Comparison of ENCODE assay signal across 8 mouse cellular contexts in genomic region chr9:44336964-44337363, GRCm38 (mm10). TPM values are rescaled to one million over a fixed set of nuclear protein-coding genes. Genes with fewer than 3 reads are reported as not detected.
A peak's percentile ranks its signal among the peaks of the same experiment; 100 is the strongest.
DNase-seq lines count a peak whose midpoint lies in the region; ATAC-seq and TF ChIP-seq lines count a peak whose summit lies in the region.

No protein-coding gene starts in this region.

- intact Hi-C loops in left cerebral cortex, postnatal 25 days (cut with DNase I): no loop called here

- H3K27ac ChIP-seq in heart, embryonic 16.5 days (ENCODE audit: low read length): no peak overlapping the region
- H3K27ac ChIP-seq in ES-E14 (ENCODE audit: insufficient read depth, low read depth, low read length, poor library complexity, severe bottlenecking): no peak overlapping the region
- peak overlapping the region; percentile 40; the same call in 1 of the 2 replicates for H3K27ac ChIP-seq in hindbrain, embryonic 10.5 days
- no peak overlapping the region for H3K27ac ChIP-seq in midbrain, embryonic 10.5 days (replicated peaks)

- 48% methylated on average over 3 of the region's 3 CpGs for WGBS in heart, embryonic 16.5 days
- 79% methylated on average over 3 of the region's 3 CpGs for WGBS in hindbrain, embryonic 10.5 days
- 83% methylated on average over 3 of the region's 3 CpGs for WGBS in midbrain, embryonic 10.5 days

- no peak for DNase-seq in heart, adult 18-20 months
- no peak for DNase-seq in ES-E14 (ENCODE audit: low read depth, low spot score)
- DNase-seq in hindbrain, embryonic 10.5 days (ENCODE audit: low spot score): no peak
- no peak for DNase-seq in midbrain, embryonic 10.5 days (ENCODE audit: low spot score)
- no peak for DNase-seq in frontal cortex, postnatal 14 days (ENCODE audit: low spot score in 2 of 2)
- no peak for DNase-seq in left cerebral cortex, postnatal 25 days (ENCODE audit: low spot score in 2 of 2)
- no peak for DNase-seq in layer of hippocampus, adult 8-10 months (ENCODE audit: low spot score in 2 of 2)

- peak overlapping the region; percentile 97 for H3K9ac ChIP-seq in heart, embryonic 16.5 days (ENCODE audit: low read length)
- 0 out of 2 replicates have a peak overlapping the region, but pooled peaks have one; percentile 48 for H3K9ac ChIP-seq in ES-E14 (ENCODE audit: insufficient read depth, low read depth, low read length, poor library complexity, severe bottlenecking)

- no peak for ATAC-seq in heart, embryonic 16.5 days (replicated peaks; ENCODE audit: extremely low read depth, insufficient read depth, low FRiP score)

- H3K4me3 ChIP-seq in heart, embryonic 16.5 days (ENCODE audit: low read length): peak overlapping the region; percentile 93
- H3K4me3 ChIP-seq in ES-E14 (ENCODE audit: insufficient read depth in 1 of 2, low read depth in 1 of 2, low read length in 2 of 2, poor library complexity in 1 of 2, severe bottlenecking in 1 of 2): peak overlapping the region; percentile 50
- peak overlapping the region; percentile 99 for H3K4me3 ChIP-seq in hindbrain, embryonic 10.5 days
- H3K4me3 ChIP-seq in midbrain, embryonic 10.5 days: peak overlapping the region; percentile 94

- H3K4me1 ChIP-seq in heart, embryonic 16.5 days (ENCODE audit: control insufficient read depth, insufficient read depth, low read length): peaks cover 15% of the 10 kb centered on the region
- peaks cover 0 to 7% of the 10 kb centered on the region in 2 experiments; a peak in 1 of 4 replicates for H3K4me1 ChIP-seq in ES-E14 (ENCODE audit: control insufficient read depth in 2 of 2, insufficient read depth in 2 of 2, low read length in 2 of 2, poor library complexity in 1 of 2)
- peaks cover 18% of the 10 kb centered on the region for H3K4me1 ChIP-seq in hindbrain, embryonic 10.5 days (replicated peaks)
- H3K4me1 ChIP-seq in midbrain, embryonic 10.5 days: peaks cover 19% of the 10 kb centered on the region

- in situ Hi-C loops in ES-E14 (cut with MboI; ENCODE audit: low sequenced_read_pairs in 2 of 2, unreplicated experiment in 2 of 2): no loop called here

- no peaks in the 10 kb centered on the region for H3K9me3 ChIP-seq in heart, embryonic 16.5 days (replicated peaks; ENCODE audit: control insufficient read depth, low read length)
- no peaks in the 10 kb centered on the region for H3K9me3 ChIP-seq in ES-E14 (ENCODE audit: control insufficient read depth, insufficient read depth, low read depth, low read length)
- H3K9me3 ChIP-seq in hindbrain, embryonic 10.5 days: peaks cover 11% of the 10 kb centered on the region
- H3K9me3 ChIP-seq in midbrain, embryonic 10.5 days (replicated peaks): peaks cover 11% of the 10 kb centered on the region; the same call in 1 of the 2 replicates

- peak overlapping the region; percentile 64 for H3K4me2 ChIP-seq in heart, embryonic 16.5 days (ENCODE audit: low read depth, low read length)

- H3K36me3 ChIP-seq in heart, embryonic 16.5 days (ENCODE audit: control insufficient read depth, insufficient read depth): peaks cover 48% of the 10 kb centered on the region
- H3K36me3 ChIP-seq in ES-E14 (ENCODE audit: control insufficient read depth, insufficient read depth, low read length, poor library complexity, severe bottlenecking): peaks cover 26% of the 10 kb centered on the region
- H3K36me3 ChIP-seq in hindbrain, embryonic 10.5 days: peaks cover 77% of the 10 kb centered on the region
- H3K36me3 ChIP-seq in midbrain, embryonic 10.5 days: peaks cover 78% of the 10 kb centered on the region

- no peaks in the 10 kb centered on the region for H3K27me3 ChIP-seq in heart, embryonic 16.5 days (ENCODE audit: control insufficient read depth, insufficient read depth, low read length)
- no peaks in the 10 kb centered on the region for H3K27me3 ChIP-seq in hindbrain, embryonic 10.5 days (ENCODE audit: insufficient read depth, poor library complexity, severe bottlenecking)
- no peaks in the 10 kb centered on the region for H3K27me3 ChIP-seq in midbrain, embryonic 10.5 days (ENCODE audit: low read depth, poor library complexity, severe bottlenecking)

TF ChIP-seq in ES-E14, 5 proteins besides CTCF, POLR2A, EP300 and RAD21:
- TF ChIP-seq ZC3H11A (IDR thresholded peaks at IDR 0.05; ENCODE audit: borderline replicate concordance, low read depth, low read length) (no peak), ZNF384 (IDR thresholded peaks at IDR 0.05; ENCODE audit: low read depth, low read length) (no peak), HCFC1 (IDR thresholded peaks at IDR 0.05; ENCODE audit: borderline replicate concordance, insufficient read depth, low read length) (no peak), CHD2 (IDR thresholded peaks at IDR 0.05; ENCODE audit: low read depth, low read length) (no peak), MAFK (IDR thresholded peaks at IDR 0.05; ENCODE audit: insufficient read depth, low read depth, low read length) (no peak)

RNA-seq across cellular contexts. Expression of gene H2afx, which starts 2.5 kb away (rescaled TPM):
- 179 and 186 TPM in 2 replicates for polyA plus RNA-seq in heart, embryonic 16.5 days (2015; fragmentation: Nextera tagmentation; extraction: Ambion mirVana)
- total RNA-seq in heart, adult 18-20 months (2021): 10 to 100 TPM; 10.7 TPM
- 967 and 1,137 TPM in 2 replicates for total RNA-seq in ES-E14 (2012; rRNA removed)
- polyA plus RNA-seq in hindbrain, embryonic 10.5 days (2016; fragmentation: Nextera tagmentation; extraction: Ambion mirVana): 548 and 554 TPM in 2 replicates
- 531 and 532 TPM in 2 replicates for polyA plus RNA-seq in midbrain, embryonic 10.5 days (2016; fragmentation: Nextera tagmentation; extraction: Ambion mirVana)
- 10 to 100 TPM; 56.6 to 56.8 TPM for total RNA-seq in left cerebral cortex, postnatal 25 days (2021)
- total RNA-seq in layer of hippocampus, adult 8-10 months (2022): 10 to 100 TPM; 40.3 to 44.3 (median 41.6) TPM

RNA-seq across cellular contexts. Expression of gene Hmbs, which starts 7.1 kb away (rescaled TPM):
- 97.2 and 102 TPM in 2 replicates for polyA plus RNA-seq in heart, embryonic 16.5 days (2015; fragmentation: Nextera tagmentation; extraction: Ambion mirVana)
- 10 to 100 TPM; 50.0 to 50.8 TPM for total RNA-seq in heart, adult 18-20 months (2021)
- total RNA-seq in ES-E14 (2012; rRNA removed): 69.9 and 71.3 TPM in 2 replicates
- 155 and 184 TPM in 2 replicates for polyA plus RNA-seq in hindbrain, embryonic 10.5 days (2016; fragmentation: Nextera tagmentation; extraction: Ambion mirVana)
- polyA plus RNA-seq in midbrain, embryonic 10.5 days (2016; fragmentation: Nextera tagmentation; extraction: Ambion mirVana): 168 and 189 TPM in 2 replicates
- 10 to 100 TPM; 14.8 to 22.0 TPM for total RNA-seq in left cerebral cortex, postnatal 25 days (2021)
- total RNA-seq in layer of hippocampus, adult 8-10 months (2022): 10 to 100 TPM; 20.2 to 26.9 (median 25.3) TPM

RNA-seq across cellular contexts. Expression of gene Dpagt1, which starts 11.1 kb away (rescaled TPM):
- polyA plus RNA-seq in heart, embryonic 16.5 days (2015; fragmentation: Nextera tagmentation; extraction: Ambion mirVana): 28.5 and 33.7 TPM in 2 replicates
- 10 to 100 TPM; 17.8 to 18.2 TPM for total RNA-seq in heart, adult 18-20 months (2021)
- total RNA-seq in ES-E14 (2012; rRNA removed): 16.3 and 17.9 TPM in 2 replicates
- polyA plus RNA-seq in hindbrain, embryonic 10.5 days (2016; fragmentation: Nextera tagmentation; extraction: Ambion mirVana): 46.2 and 46.7 TPM in 2 replicates
- 45.6 and 47.5 TPM in 2 replicates for polyA plus RNA-seq in midbrain, embryonic 10.5 days (2016; fragmentation: Nextera tagmentation; extraction: Ambion mirVana)
- total RNA-seq in left cerebral cortex, postnatal 25 days (2021): 10 to 100 TPM; 12.5 to 13.8 TPM
- 10 to 100 TPM; 15.1 to 19.7 (median 16.1) TPM for total RNA-seq in layer of hippocampus, adult 8-10 months (2022)

RNA-seq across cellular contexts. Expression of gene C2cd2l, which starts 16.9 kb away (rescaled TPM):
- polyA plus RNA-seq in heart, embryonic 16.5 days (2015; fragmentation: Nextera tagmentation; extraction: Ambion mirVana): 8.2 and 8.6 TPM in 2 replicates
- 10 to 100 TPM; 13.7 to 19.6 TPM for total RNA-seq in heart, adult 18-20 months (2021)
- 9.0 and 13.9 TPM in 2 replicates for total RNA-seq in ES-E14 (2012; rRNA removed)
- polyA plus RNA-seq in hindbrain, embryonic 10.5 days (2016; fragmentation: Nextera tagmentation; extraction: Ambion mirVana): 9.8 and 17.5 TPM in 2 replicates
- 8.6 and 10.8 TPM in 2 replicates for polyA plus RNA-seq in midbrain, embryonic 10.5 days (2016; fragmentation: Nextera tagmentation; extraction: Ambion mirVana)
- total RNA-seq in left cerebral cortex, postnatal 25 days (2021): 100 to 1,000 TPM; 207 to 225 TPM
- total RNA-seq in layer of hippocampus, adult 8-10 months (2022): 100 to 1,000 TPM; 177 to 228 (median 205) TPM

RNA-seq across cellular contexts. Expression of gene Vps11, which starts 24.5 kb away (rescaled TPM):
- 20.9 and 23.1 TPM in 2 replicates for polyA plus RNA-seq in heart, embryonic 16.5 days (2015; fragmentation: Nextera tagmentation; extraction: Ambion mirVana)
- 10 to 100 TPM; 14.4 to 18.3 TPM for total RNA-seq in heart, adult 18-20 months (2021)
- total RNA-seq in ES-E14 (2012; rRNA removed): 35.0 and 35.8 TPM in 2 replicates
- polyA plus RNA-seq in hindbrain, embryonic 10.5 days (2016; fragmentation: Nextera tagmentation; extraction: Ambion mirVana): 30.9 and 34.8 TPM in 2 replicates
- 33.6 and 35.9 TPM in 2 replicates for polyA plus RNA-seq in midbrain, embryonic 10.5 days (2016; fragmentation: Nextera tagmentation; extraction: Ambion mirVana)
- total RNA-seq in left cerebral cortex, postnatal 25 days (2021): 10 to 100 TPM; 47.3 to 47.4 TPM
- 10 to 100 TPM; 56.4 to 64.6 (median 60.9) TPM for total RNA-seq in layer of hippocampus, adult 8-10 months (2022)

Comparison
In these comparisons a context has a peak if more than half of its experiments do, and no peak if none do; other contexts are left out.
1. RNA of gene H2afx, which starts 2.5 kb away (total RNA-seq): 967 to 1,137 TPM in ES-E14; 56.6 to 56.8 TPM in left cerebral cortex, postnatal 25 days, 40.3 to 44.3 TPM in layer of hippocampus, adult 8-10 months and 10.7 TPM in heart, adult 18-20 months; every median in the first group is over 10 times any median in the second.
2. Peak in every context shown above with its lines, with median percentiles within 50 percentile points of each other: H3K4me3 ChIP-seq.